Mouse (Mus musculus) embryonic facial prominence, embryonic 15.5 days (tissue): ENCODE measurements around the gene Igfbp6. TPM values are rescaled to one million over a fixed set of nuclear protein-coding genes. Genes with fewer than 3 reads are reported as not detected.

ENCODE experiments used
- ATAC-seq: fragments of 200-750 bp; cut with Nextera tagmentation; 2 replicates; pipeline ENCODE4 v1.8.0; 2017; ENCODE audit warnings: low read depth, moderate TSS enrichment; ENCODE audit not compliant: insufficient number of reproducible peaks, low FRiP score, low TSS enrichment
- H3K27ac ChIP-seq: fragments of 300-500 bp; sonication (generic); replicated peaks from 2 replicates; pipeline ENCODE4 v1.5.1; 2015; ENCODE audit warnings: mild to moderate bottlenecking, inconsistent platforms
- H3K27me3 ChIP-seq: fragments of 300-500 bp; sonication (generic); 2 replicates; pipeline ENCODE4 v1.6.1; 2015; ENCODE audit warnings: inconsistent platforms
- H3K36me3 ChIP-seq: fragments of 300-500 bp; sonication (generic); 2 replicates; pipeline ENCODE4 v1.6.1; 2015; ENCODE audit warnings: mild to moderate bottlenecking, inconsistent platforms
- H3K4me1 ChIP-seq: fragments of 300-500 bp; sonication (generic); 2 replicates; pipeline ENCODE4 v1.6.1; 2015; ENCODE audit warnings: inconsistent platforms
- H3K4me2 ChIP-seq: fragments of 300-500 bp; sonication (generic); replicated peaks from 2 replicates; pipeline ENCODE4 v1.6.1; 2015; ENCODE audit warnings: mild to moderate bottlenecking, inconsistent platforms
- H3K4me3 ChIP-seq: fragments of 300-500 bp; sonication (generic); replicated peaks from 2 replicates; pipeline ENCODE4 v1.5.1; 2015; ENCODE audit warnings: mild to moderate bottlenecking, inconsistent platforms
- H3K9ac ChIP-seq: fragments of 300-500 bp; sonication (generic); 2 replicates; pipeline ENCODE4 v1.6.1; 2015; ENCODE audit warnings: inconsistent platforms
- H3K9me3 ChIP-seq: fragments of 300-500 bp; sonication (generic); replicated peaks from 2 replicates; pipeline ENCODE4 v1.6.1; 2016; ENCODE audit warnings: inconsistent platforms
- WGBS: fragments of 180-500 bp; shearing (Covaris S2); methylation state at CpG from one replicate; pipeline ENCODE4 v1.1.7; 2015; 5-methylcytosine and 5-hydroxymethylcytosine counted together
- polyA plus RNA-seq: library from polyadenylated mRNA; unstranded; fragments of >200 nt; fragmentation: Nextera tagmentation; extraction: Ambion mirVana; gene quantifications from 2 replicates; pipeline ENCODE4 v1.2.1, GENCODE M21; 2015

The Igfbp6 gene
- polyA plus RNA-seq, 1 experiment from 2014 or later = 8.3 TPM

- no peak overlapping the region for H3K4me3 ChIP-seq
- no peaks in the 10 kb centered on the region for H3K9me3 ChIP-seq
- no peaks in the 10 kb centered on the region for H3K4me1 ChIP-seq
- H3K9ac ChIP-seq = no peak overlapping the region
- no peak for ATAC-seq
- WGBS = 33% methylated on average over 3 of the region's 3 CpGs
- H3K27me3 ChIP-seq = no peaks in the 10 kb centered on the region
- no peak overlapping the region for H3K27ac ChIP-seq
- H3K4me2 ChIP-seq = no peak overlapping the region
- H3K36me3 ChIP-seq = peaks cover 54% of the 10 kb centered on the region
These were observed 38.9 kb downstream of the Igfbp6 start for GRCm38 (mm10) chr15:102183076-102183475.

- H3K36me3 ChIP-seq = peaks cover 40% of the 10 kb centered on the region
- no peaks in the 10 kb centered on the region for H3K4me1 ChIP-seq
- H3K9me3 ChIP-seq = no peaks in the 10 kb centered on the region
- ATAC-seq = no peak
- no peaks in the 10 kb centered on the region for H3K27me3 ChIP-seq
- H3K9ac ChIP-seq = no peak overlapping the region
- WGBS = 71% methylated on average over 11 of the region's 11 CpGs
- H3K27ac ChIP-seq = no peak overlapping the region
- H3K4me2 ChIP-seq = no peak overlapping the region
- H3K4me3 ChIP-seq = no peak overlapping the region
These were observed 42.1 kb downstream of the Igfbp6 start for GRCm38 (mm10) chr15:102186239-102186638.

- no peak overlapping the region for H3K27ac ChIP-seq
- no peaks in the 10 kb centered on the region for H3K27me3 ChIP-seq
- no peak overlapping the region for H3K9ac ChIP-seq
- H3K4me3 ChIP-seq = no peak overlapping the region
- 89% methylated on average over 10 of the region's 10 CpGs for WGBS
- no peak for ATAC-seq
- peaks cover 44% of the 10 kb centered on the region for H3K36me3 ChIP-seq
- H3K4me1 ChIP-seq = 0 out of 2 replicates have a peak, but pooled peaks cover 3% of the 10 kb centered on the region
- no peaks in the 10 kb centered on the region for H3K9me3 ChIP-seq
- H3K4me2 ChIP-seq = no peak overlapping the region
These were observed 43.9 kb downstream of the Igfbp6 start for GRCm38 (mm10) chr15:102188096-102188495.

DNA sequence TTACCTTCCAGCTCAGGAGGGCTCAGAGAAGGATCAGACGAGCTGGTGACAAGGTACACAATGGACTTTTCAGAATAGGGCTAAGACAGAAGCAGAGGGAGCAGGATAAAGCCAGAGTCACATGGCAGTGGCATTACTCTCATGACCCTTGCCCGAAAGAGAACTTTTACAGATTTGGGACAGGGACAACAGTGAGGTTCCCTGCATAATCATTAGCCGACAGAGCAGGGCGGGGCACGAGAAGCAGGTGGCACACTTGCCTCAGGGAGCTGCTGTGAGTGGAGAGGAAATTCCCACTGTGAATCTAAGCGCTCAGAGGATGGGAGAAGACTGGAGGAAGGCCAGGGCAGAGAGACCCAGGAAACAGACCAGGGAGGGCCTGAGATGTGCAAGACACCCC lies 44.7 kb downstream of the Igfbp6 start:
- Histone ChIP-seq H3K9ac (no peak overlapping the region), H3K4me2 (no peak overlapping the region), H3K27ac (no peak overlapping the region), H3K9me3 (no peaks in the 10 kb centered on the region), H3K4me3 (no peak overlapping the region), H3K4me1 (0 out of 2 replicates have a peak, but pooled peaks cover 3% of the 10 kb centered on the region), H3K36me3 (peaks cover 36% of the 10 kb centered on the region), H3K27me3 (no peaks in the 10 kb centered on the region)
- WGBS = 54% methylated on average over 6 of the region's 6 CpGs
- ATAC-seq = no peak

DNA sequence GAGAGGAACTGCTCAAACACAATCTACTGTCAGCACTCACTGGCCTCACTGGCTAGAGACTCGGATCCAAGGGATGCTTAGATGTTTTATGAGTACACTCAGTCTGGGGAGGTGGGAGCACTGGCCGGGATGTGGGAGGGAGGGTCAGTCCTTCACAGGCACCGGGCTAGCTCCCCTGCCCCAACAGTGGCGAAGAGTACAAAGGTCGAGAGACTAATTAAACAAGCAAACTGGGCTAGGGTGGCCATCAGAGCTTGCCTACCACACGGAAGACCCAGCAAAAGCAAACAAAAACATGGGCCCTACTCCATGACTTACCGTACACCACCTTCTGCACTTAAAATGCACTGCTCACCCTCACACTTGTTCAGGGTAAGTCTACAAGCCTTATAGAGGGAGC lies 47.5 kb downstream of the Igfbp6 start:
- no peak for ATAC-seq
- Histone ChIP-seq H3K27ac (no peak overlapping the region), H3K9me3 (no peaks in the 10 kb centered on the region)

DNA sequence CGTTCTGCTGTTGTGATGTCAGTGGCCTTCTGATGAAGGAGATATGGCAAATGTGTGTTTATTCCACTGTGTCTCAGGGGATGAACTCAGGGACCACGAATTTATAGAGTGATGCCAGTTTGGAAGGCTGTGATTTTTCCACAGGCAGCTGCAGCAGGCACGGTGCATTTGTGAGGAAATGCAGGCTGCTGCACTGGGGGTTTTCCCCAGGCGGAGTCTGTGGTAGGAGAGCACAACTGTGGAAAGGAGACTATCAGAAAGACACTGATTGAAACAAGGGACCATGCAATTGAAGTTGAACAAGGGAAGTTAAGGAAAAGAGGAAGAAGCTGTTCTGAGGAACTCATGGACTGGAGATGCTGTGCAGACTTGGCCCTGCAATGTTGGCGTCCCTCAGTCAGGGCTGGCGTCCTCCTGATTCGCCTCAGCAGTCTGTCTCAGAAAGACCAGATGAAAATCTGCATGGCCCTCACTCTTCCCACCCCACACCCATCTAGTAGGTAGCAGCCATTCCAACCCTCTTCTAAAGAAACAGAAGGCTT lies 48.2 kb downstream of the Igfbp6 start:
- ATAC-seq = no peak
- H3K27ac ChIP-seq = no peak overlapping the region
- no peak overlapping the region for H3K4me2 ChIP-seq
- H3K4me3 ChIP-seq = no peak overlapping the region
- H3K9ac ChIP-seq = no peak overlapping the region
- 63% methylated on average over 7 of the region's 7 CpGs for WGBS
- peaks cover 12% of the 10 kb centered on the region; the same call in 1 of the 2 replicates for H3K36me3 ChIP-seq
- H3K9me3 ChIP-seq = no peaks in the 10 kb centered on the region
- no peaks in the 10 kb centered on the region for H3K27me3 ChIP-seq
- H3K4me1 ChIP-seq = 0 out of 2 replicates have a peak, but pooled peaks cover 3% of the 10 kb centered on the region

More for the DNA sequence above, 47.5 kb downstream of the Igfbp6 start:
- H3K4me1 ChIP-seq = 0 out of 2 replicates have a peak, but pooled peaks cover 3% of the 10 kb centered on the region
- H3K4me2 ChIP-seq = no peak overlapping the region
- no peak overlapping the region for H3K9ac ChIP-seq
- WGBS = 77% methylated on average over 7 of the region's 7 CpGs
- H3K36me3 ChIP-seq = peaks cover 18% of the 10 kb centered on the region; the same call in 1 of the 2 replicates
- H3K4me3 ChIP-seq = no peak overlapping the region
- H3K27me3 ChIP-seq = no peaks in the 10 kb centered on the region

DNA sequence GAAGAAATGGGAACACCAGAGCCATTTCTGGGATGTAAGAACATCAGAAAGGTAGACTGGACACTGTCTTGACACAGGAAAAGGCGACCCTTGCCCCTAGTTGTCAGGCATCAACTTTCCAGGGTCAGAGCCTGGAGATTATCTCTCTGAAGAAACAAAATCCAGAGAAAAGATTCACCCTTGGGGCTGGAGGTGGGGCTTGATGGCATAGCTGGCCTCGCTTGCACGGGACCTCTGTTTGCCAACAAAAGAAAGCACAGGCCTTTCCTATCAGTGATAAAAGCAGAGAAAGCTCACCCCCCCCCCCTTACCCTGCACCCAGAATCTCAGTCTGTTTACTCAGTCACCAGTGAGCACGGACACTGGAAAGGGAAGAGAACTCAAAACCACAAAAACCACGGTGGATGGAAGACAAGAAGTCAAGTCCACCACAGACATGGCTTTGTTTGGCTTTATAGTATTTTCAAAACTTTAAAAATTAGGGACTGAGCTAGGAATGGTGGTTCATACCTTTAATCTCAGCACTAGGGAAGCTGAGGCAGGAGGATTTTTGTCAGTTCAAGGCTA lies 48.7 kb downstream of the Igfbp6 start:
- Histone ChIP-seq H3K36me3 (peaks cover 8% of the 10 kb centered on the region; the same call in 1 of the 2 replicates), H3K27me3 (no peaks in the 10 kb centered on the region), H3K27ac (0 out of 2 replicates have a peak overlapping the region, but pooled peaks have one; percentile 28), H3K9ac (no peak overlapping the region), H3K9me3 (no peaks in the 10 kb centered on the region), H3K4me2 (no peak overlapping the region), H3K4me3 (no peak overlapping the region), H3K4me1 (0 out of 2 replicates have a peak, but pooled peaks cover 3% of the 10 kb centered on the region)
- WGBS = 46% methylated on average over 5 of the region's 5 CpGs
- ATAC-seq = no peak

- 62% methylated on average over 4 of the region's 4 CpGs for WGBS
- H3K4me3 ChIP-seq = no peak overlapping the region
These were observed 49.5 kb downstream of the Igfbp6 start for GRCm38 (mm10) chr15:102193652-102194051.

DNA sequence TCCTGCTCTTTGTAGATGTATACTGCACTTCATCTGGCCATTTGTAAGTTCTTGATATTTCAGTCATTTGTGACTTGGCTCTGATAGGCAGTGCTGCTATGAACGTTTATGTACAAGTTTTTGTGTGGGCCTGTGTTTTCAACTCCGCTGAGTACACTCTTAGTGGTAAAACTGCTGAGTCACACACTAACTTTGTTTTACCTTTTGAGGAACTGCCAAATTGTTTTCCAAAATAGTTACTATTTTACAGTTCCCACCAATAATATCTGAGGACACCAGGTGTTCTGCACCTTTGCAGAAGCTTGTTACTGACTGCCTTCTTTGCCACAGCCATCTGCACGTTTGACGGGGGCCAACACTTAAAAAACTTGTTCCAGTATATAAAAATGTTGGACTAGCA lies 50.3 kb downstream of the Igfbp6 start:
- ATAC-seq = no peak
- Histone ChIP-seq H3K9me3 (no peaks in the 10 kb centered on the region), H3K27me3 (no peaks in the 10 kb centered on the region), H3K36me3 (0 out of 2 replicates have a peak, but pooled peaks cover 5% of the 10 kb centered on the region), H3K4me2 (no peak overlapping the region), H3K9ac (no peak overlapping the region), H3K4me3 (no peak overlapping the region), H3K4me1 (0 out of 2 replicates have a peak, but pooled peaks cover 3% of the 10 kb centered on the region), H3K27ac (no peak overlapping the region)
- WGBS = 80% methylated on average over 4 of the region's 4 CpGs

More at GRCm38 (mm10) chr15:102193652-102194051, 49.5 kb downstream of the Igfbp6 start:
- H3K27me3 ChIP-seq = no peaks in the 10 kb centered on the region
- ATAC-seq = no peak
- H3K36me3 ChIP-seq = 0 out of 2 replicates have a peak, but pooled peaks cover 5% of the 10 kb centered on the region
- H3K9ac ChIP-seq = no peak overlapping the region
- 0 out of 2 replicates have a peak, but pooled peaks cover 3% of the 10 kb centered on the region for H3K4me1 ChIP-seq
- no peaks in the 10 kb centered on the region for H3K9me3 ChIP-seq
- no peak overlapping the region for H3K27ac ChIP-seq
- H3K4me2 ChIP-seq = no peak overlapping the region

- Histone ChIP-seq H3K36me3 (0 out of 2 replicates have a peak, but pooled peaks cover 5% of the 10 kb centered on the region), H3K9me3 (no peaks in the 10 kb centered on the region), H3K27me3 (no peaks in the 10 kb centered on the region), H3K4me1 (0 out of 2 replicates have a peak, but pooled peaks cover 3% of the 10 kb centered on the region), H3K4me3 (no peak overlapping the region), H3K27ac (no peak overlapping the region), H3K4me2 (no peak overlapping the region), H3K9ac (no peak overlapping the region)
- no peak for ATAC-seq
- 69% methylated on average over 4 of the region's 4 CpGs for WGBS
These were observed 51.2 kb downstream of the Igfbp6 start for GRCm38 (mm10) chr15:102195373-102195772.

- Histone ChIP-seq H3K4me3 (no peak overlapping the region), H3K36me3 (peaks cover 10% of the 10 kb centered on the region; the same call in 1 of the 2 replicates), H3K9ac (no peak overlapping the region), H3K27me3 (no peaks in the 10 kb centered on the region), H3K9me3 (no peaks in the 10 kb centered on the region), H3K27ac (no peak overlapping the region), H3K4me2 (no peak overlapping the region), H3K4me1 (peaks cover 8% of the 10 kb centered on the region)
- ATAC-seq = no peak
- 51% methylated on average over 4 of the region's 4 CpGs for WGBS
These were observed 54.7 kb downstream of the Igfbp6 start for GRCm38 (mm10) chr15:102198841-102199240.
